Mouse (Mus musculus): ENCODE results near the gene Eif3a.
A peak's percentile ranks its signal among the peaks of the same experiment; 100 is the strongest.

- TF ChIP-seq CTCF (IDR thresholded peaks at IDR 0.05; ENCODE audit: borderline replicate concordance, extremely low read depth, insufficient read depth, insufficient read length), result no peak
- TF ChIP-seq POLR2A (IDR thresholded peaks at IDR 0.05; ENCODE audit: borderline replicate concordance, extremely low read depth, insufficient read depth, insufficient read length, poor library complexity, severe bottlenecking), result peak; percentile 99
Measured at GRCm38 (mm10) chr19:60790551-60791161, at the start of gene Eif3a.
